Mouse (Mus musculus) heart, adult 2 months (tissue): ENCODE results near the gene C2. TPM values are rescaled to one million over a fixed set of nuclear protein-coding genes. Genes with fewer than 3 reads are reported as not detected.

ENCODE experiments used
- DNase-seq, 2 experiments: peaks; one replicate each; pipeline ENCODE4 v3.0.0; 2021
- H3K27ac ChIP-seq: fragments of 200-600 bp; 2 replicates; pipeline ENCODE4 v1.8.1; 2022
- H3K27me3 ChIP-seq: fragments of 200-500 bp; 2 replicates; pipeline ENCODE4 v1.6.1; 2012; ENCODE audit warnings: mild to moderate bottlenecking, low read length, inconsistent platforms, mixed read lengths; ENCODE audit not compliant: control insufficient read depth, insufficient read depth
- H3K36me3 ChIP-seq: fragments of 200-500 bp; 2 replicates; pipeline ENCODE4 v1.6.1; 2012; ENCODE audit warnings: low read length, inconsistent platforms; ENCODE audit not compliant: control insufficient read depth, insufficient read depth
- H3K4me1 ChIP-seq: fragments of 200-500 bp; 2 replicates; pipeline ENCODE4 v1.6.1; 2011; ENCODE audit warnings: low read length; ENCODE audit not compliant: control insufficient read depth, insufficient read depth
- H3K4me3 ChIP-seq: fragments of 200-600 bp; 2 replicates; pipeline ENCODE4 v1.8.1; 2022
- H3K79me2 ChIP-seq: fragments of 200-500 bp; replicated peaks from 2 replicates; pipeline ENCODE4 v1.6.1; 2012; ENCODE audit warnings: mild to moderate bottlenecking, inconsistent platforms, low read length, moderate library complexity, mixed read lengths; ENCODE audit not compliant: control insufficient read depth, insufficient read depth
- H3K9ac ChIP-seq: fragments of 200-500 bp; 2 replicates; pipeline ENCODE4 v1.6.1; 2012; ENCODE audit warnings: low read depth, mild to moderate bottlenecking, control low read depth, inconsistent platforms, low read length, mixed read lengths
- CTCF ChIP-seq: fragments of 200-600 bp; IDR thresholded peaks from 2 replicates; pipeline ENCODE4 v1.8.1; 2022; ENCODE audit warnings: antibody characterized with exemption, mild to moderate bottlenecking, moderate library complexity
- EP300 ChIP-seq: fragments of 200-500 bp; IDR thresholded peaks from 2 replicates; pipeline ENCODE4 v1.6.1; 2011; ENCODE audit warnings: low read depth, low read length, control low read depth; ENCODE audit not compliant: insufficient read depth
- POLR2A ChIP-seq: fragments of 200-500 bp; IDR thresholded peaks from 2 replicates; pipeline ENCODE4 v1.6.1; 2011; ENCODE audit warnings: mild to moderate bottlenecking, low read depth, low read length, control low read depth; ENCODE audit not compliant: insufficient read depth
- WGBS: fragments of 180-500 bp; shearing (Covaris S2); methylation state at CpG from one replicate; pipeline ENCODE4 v1.1.7; 2018; 5-methylcytosine and 5-hydroxymethylcytosine counted together
- intact Hi-C: fragments of 180-260 bp; cut with DNase I; formaldehyde crosslinking; loops from one replicate; pipeline ENCODE4 v1.15.1; 2025
- polyA plus RNA-seq: library from polyadenylated mRNA; depleted of rRNA; stranded (reverse); fragments of >200 nt; gene quantifications from 2 replicates; pipeline ENCODE4 v1.2.3, GENCODE M21; 2012
- total RNA-seq, 2 experiments: library from RNA; stranded (reverse); gene quantifications; 2 replicates each; pipeline ENCODE4 v1.2.3; 2021

C2 gene
- total and polyA plus RNA-seq, 3 experiments, result 1.8 to 4.5 (median 3.1) TPM

DNA sequence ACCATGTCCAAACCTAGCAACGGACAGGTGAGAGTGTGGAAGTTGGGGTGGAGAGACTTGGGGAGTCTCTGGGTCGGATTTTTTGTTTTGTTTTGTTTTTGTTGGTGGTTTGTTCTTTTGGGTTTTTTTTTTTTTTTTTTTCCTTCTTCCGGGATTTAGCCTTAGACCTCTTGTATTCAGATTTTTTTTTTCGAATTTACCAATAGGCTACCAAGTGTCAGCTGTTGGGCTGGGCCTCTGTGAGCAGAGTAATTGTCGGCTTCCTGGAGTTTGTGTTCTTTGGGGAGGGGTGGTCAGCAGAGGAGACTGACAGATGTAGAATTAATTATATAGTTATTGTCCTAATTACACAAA is 1.8 kb upstream of the C2 start:
- DNase-seq, result peak in 1 of 2 experiments; percentile 48

DNA sequence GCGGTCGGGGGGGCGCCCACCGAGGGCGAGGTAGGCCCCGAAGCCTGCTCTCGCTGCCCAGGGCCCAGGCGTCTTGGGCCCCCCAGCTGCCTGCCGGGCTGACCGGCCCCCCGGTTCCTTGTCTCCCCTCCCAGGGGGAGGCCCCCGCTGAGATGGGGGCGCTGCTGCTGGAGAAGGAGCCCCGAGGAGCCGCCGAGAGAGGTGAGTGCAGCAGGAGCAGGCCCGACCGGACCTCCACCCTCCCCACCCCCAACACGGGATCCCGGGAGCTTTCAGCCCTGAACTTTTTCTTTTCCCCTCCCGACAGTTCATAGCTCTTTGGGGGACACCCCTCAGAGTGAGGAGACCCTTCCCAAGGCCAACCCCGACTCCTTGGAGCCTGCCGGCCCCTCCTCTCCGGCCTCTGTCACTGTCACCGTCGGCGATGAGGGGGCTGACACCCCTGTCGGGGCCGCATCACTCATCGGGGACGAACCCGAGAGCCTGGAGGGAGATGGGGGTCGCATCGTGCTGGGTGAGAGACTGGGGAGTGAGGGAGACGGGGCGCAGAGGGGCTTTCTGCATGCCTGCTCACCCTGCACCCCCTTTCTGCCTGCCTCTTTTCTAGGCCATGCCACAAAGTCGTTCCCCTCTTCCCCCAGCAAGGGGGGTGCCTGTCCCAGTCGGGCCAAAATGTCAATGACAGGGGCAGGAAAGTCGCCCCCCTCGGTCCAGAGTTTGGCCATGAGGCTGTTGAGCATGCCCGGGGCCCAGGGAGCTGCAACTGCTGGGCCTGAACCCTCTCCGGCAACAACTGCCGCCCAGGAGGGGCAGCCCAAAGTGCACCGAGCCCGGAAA is 1.2 kb upstream of the C2 start:
- H3K4me3 ChIP-seq, result peak overlapping the region; percentile 80
- DNase-seq, result peak; percentile 64 to 75
- H3K9ac ChIP-seq, result peak overlapping the region; percentile 82
- H3K36me3 ChIP-seq, result no peaks in the 10 kb centered on the region
- TF ChIP-seq POLR2A (peak; percentile 42; the same call in 1 of the 2 replicates), CTCF (no peak), EP300 (no peak)
- H3K27ac ChIP-seq, result peak overlapping the region; percentile 99
- no peaks in the 10 kb centered on the region for H3K27me3 ChIP-seq
- H3K4me1 ChIP-seq, result peaks cover 3% of the 10 kb centered on the region
- 2% methylated on average over 40 of the region's 45 CpGs for WGBS
- no peaks in the 10 kb centered on the region for H3K79me2 ChIP-seq
- intact Hi-C loops, result no loop called here

More for the DNA sequence above, 1.8 kb upstream of the C2 start:
- WGBS, result 4% methylated on average over 5 of the region's 5 CpGs
- Histone ChIP-seq H3K9ac (peak overlapping the region; percentile 82), H3K79me2 (no peaks in the 10 kb centered on the region), H3K36me3 (no peaks in the 10 kb centered on the region), H3K27ac (peak overlapping the region; percentile 99), H3K4me1 (peaks cover 3% of the 10 kb centered on the region), H3K27me3 (no peaks in the 10 kb centered on the region), H3K4me3 (peak overlapping the region; percentile 80)
- TF ChIP-seq CTCF, result no peak
- TF ChIP-seq POLR2A, result no peak
- no peak for TF ChIP-seq EP300
- intact Hi-C loops, result no loop called here

DNA sequence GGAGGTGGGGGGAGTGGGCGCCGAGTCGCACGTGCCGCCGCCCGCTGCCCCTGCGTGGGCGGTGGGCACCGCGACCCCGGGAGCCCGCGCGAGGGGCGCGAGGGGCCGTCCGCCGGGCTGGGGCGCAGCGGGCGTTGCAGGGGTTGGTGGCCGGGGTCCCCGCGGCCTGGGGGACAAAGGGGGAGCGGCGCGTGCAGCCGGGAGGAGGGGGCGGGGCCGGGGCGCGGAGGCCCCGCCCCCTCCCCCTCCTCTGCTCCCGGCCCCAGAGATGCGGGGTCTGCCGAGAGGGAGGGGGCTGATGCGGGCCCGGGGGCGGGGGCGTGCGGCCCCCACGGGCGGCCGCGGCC is 614 bp upstream of the C2 start:
- peaks cover 4% of the 10 kb centered on the region for H3K4me1 ChIP-seq
- H3K4me3 ChIP-seq, result peak overlapping the region; percentile 80
- no peaks in the 10 kb centered on the region for H3K36me3 ChIP-seq
- H3K27me3 ChIP-seq, result no peaks in the 10 kb centered on the region
- TF ChIP-seq CTCF, result no peak
- TF ChIP-seq EP300, result no peak
- TF ChIP-seq POLR2A, result no peak
- intact Hi-C loops, result no loop called here
- WGBS, result under 1% methylated on average over 27 of the region's 47 CpGs
- H3K27ac ChIP-seq, result peak overlapping the region; percentile 99
- H3K79me2 ChIP-seq, result no peaks in the 10 kb centered on the region
- DNase-seq, result no peak
- peak overlapping the region; percentile 82 for H3K9ac ChIP-seq

DNA sequence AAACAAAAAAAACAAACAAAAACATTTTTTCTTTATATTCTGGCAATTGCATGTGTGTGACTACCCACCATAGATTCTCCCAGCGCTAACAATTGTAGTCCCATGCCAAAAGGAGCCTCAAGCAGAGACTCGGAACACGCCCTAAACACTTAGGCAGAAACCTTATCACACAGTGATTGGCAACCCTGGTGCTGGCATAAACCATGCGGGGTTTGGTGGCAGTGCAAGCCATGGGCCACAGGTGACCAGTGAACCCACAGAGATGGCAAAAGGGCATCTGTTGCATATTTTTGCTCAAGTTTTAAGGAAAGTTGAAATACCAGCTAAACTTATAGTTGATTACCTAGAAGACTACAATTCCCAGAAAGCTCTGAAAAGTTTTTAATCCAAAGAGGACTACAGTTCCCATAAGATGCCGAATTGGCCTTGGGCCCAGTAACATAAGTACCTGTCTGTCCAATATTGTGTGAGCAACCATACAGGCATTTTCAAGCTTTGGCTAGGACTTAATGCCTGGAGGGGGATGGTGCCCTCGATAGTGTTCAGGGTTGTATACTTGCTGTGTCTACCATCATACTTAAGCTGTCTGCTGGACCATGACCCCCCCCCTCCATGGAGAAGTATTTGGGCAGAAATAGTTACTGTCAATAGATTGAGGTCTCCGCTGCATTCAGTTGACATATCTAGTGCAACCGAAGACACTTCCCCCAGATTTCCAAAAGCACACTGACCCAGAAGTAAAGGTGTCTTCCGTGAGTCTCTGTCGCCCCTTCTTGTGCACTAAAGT is 499 bp downstream of the C2 start:
- peak in 1 of 2 experiments; percentile 20 for DNase-seq
- no peaks in the 10 kb centered on the region for H3K27me3 ChIP-seq
- H3K4me3 ChIP-seq, result peak overlapping the region; percentile 80
- no peaks in the 10 kb centered on the region for H3K36me3 ChIP-seq
- no peak for TF ChIP-seq CTCF
- no peak for TF ChIP-seq EP300
- no peak for TF ChIP-seq POLR2A
- intact Hi-C loops, result no loop called here
- H3K27ac ChIP-seq, result peak overlapping the region; percentile 99
- H3K79me2 ChIP-seq, result no peaks in the 10 kb centered on the region
- 8% methylated on average over 10 of the region's 10 CpGs for WGBS
- H3K9ac ChIP-seq, result peak overlapping the region; percentile 82
- H3K4me1 ChIP-seq, result peaks cover 5% of the 10 kb centered on the region

DNA sequence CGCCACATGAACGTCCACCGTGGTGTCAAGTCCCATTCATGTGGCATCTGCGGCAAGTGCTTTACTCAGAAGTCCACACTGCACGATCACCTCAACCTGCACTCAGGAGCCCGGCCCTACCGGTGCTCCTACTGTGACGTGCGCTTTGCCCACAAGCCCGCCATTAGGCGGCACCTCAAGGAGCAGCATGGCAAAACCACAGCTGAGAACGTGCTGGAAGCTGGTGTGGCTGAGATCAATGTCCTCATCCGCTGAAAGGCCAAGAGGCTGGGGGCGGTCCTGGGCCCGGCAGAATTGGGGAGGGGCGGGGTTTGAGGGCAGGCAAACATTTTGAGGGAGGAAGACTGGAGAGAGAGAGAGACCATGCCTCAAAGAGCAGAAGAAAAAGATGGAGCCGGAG is 1.7 kb downstream of the C2 start:
- H3K27me3 ChIP-seq, result no peaks in the 10 kb centered on the region
- H3K4me1 ChIP-seq, result peaks cover 5% of the 10 kb centered on the region
- no peak overlapping the region for H3K4me3 ChIP-seq
- intact Hi-C loops, result no loop called here
- peak in 1 of 2 experiments; percentile 21 for DNase-seq
- 84% methylated on average over 17 of the region's 17 CpGs for WGBS
- TF ChIP-seq EP300 (no peak), POLR2A (no peak), CTCF (no peak)
- no peak overlapping the region for H3K9ac ChIP-seq
- no peaks in the 10 kb centered on the region for H3K79me2 ChIP-seq
- H3K36me3 ChIP-seq, result no peaks in the 10 kb centered on the region
- no peak overlapping the region for H3K27ac ChIP-seq

DNA sequence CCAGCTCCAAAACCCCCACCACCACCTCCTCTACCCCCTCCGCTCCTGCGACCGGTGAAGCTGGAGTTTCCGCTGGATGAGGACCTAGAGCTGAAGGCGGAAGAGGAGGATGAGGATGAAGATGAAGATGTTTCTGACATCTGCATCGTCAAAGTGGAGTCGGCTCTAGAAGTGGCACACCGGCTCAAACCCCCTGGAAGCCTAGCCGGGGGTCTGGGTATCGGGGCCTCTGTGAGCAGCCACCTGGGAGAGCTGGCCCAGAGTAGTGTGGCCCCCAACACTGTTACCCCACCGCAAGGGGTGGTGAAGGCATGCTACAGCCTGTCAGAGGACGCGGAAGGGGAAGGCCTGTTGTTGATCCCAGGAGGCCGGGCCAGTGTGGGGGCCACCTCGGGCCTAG is 2.3 kb downstream of the C2 start:
- no peak overlapping the region for H3K4me3 ChIP-seq
- H3K27me3 ChIP-seq, result no peaks in the 10 kb centered on the region

More for the DNA sequence above, 2.3 kb downstream of the C2 start:
- H3K9ac ChIP-seq, result no peak overlapping the region
- H3K36me3 ChIP-seq, result no peaks in the 10 kb centered on the region
- no peak for DNase-seq
- no peak overlapping the region for H3K27ac ChIP-seq
- 95% methylated on average over 15 of the region's 15 CpGs for WGBS
- H3K4me1 ChIP-seq, result peaks cover 5% of the 10 kb centered on the region
- TF ChIP-seq CTCF, result no peak
- no peak for TF ChIP-seq POLR2A
- TF ChIP-seq EP300, result no peak
- intact Hi-C loops, result no loop called here
- H3K79me2 ChIP-seq, result no peaks in the 10 kb centered on the region
